20 mouse cellular contexts compared by ENCODE assay signal in the genomic region with DNA sequence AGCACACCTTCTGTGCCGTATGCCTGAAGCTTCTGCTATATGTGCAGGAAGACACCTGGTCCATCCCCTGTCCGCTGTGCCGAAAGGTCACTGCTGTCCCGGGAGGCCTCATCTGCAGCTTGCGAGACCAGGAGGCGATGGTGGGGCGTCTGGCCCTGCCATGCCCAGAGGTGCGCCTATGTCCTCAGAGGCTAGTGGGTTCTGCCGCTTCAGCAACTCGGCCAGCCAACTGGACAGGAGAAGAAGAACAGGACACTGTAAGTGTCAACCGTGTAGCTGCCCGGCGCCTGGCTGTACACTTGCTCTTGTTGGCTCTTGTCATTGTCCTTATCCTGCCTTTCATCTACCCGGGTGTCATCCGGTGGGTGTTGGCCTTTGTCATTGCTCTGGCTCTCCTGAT. TPM values are rescaled to one million over a fixed set of nuclear protein-coding genes. Genes with fewer than 3 reads are reported as not detected.
DNase-seq lines count a peak whose midpoint lies in the region; ATAC-seq and TF ChIP-seq lines count a peak whose summit lies in the region.
"Had no signal": no experiment of that assay in that cellular context is flagged by ENCODE, and none has a peak within 500 bp of the region (broad histone marks: within the 10 kb centered on the region; RNA-seq: fewer than 3 reads in every experiment).

No protein-coding gene starts in this region.

- TF ChIP-seq POLR2A in lung, adult 2 months (IDR thresholded peaks at IDR 0.05; ENCODE audit: borderline replicate concordance, extremely low read depth, low read depth, low read length) = no peak

- DNase-seq in lung, adult 2 months = no peak
- DNase-seq in lung, postnatal 14 days = no peak
- DNase-seq in kidney, postnatal 0 days (ENCODE audit: low spot score) = no peak
- no peak for DNase-seq in right cerebral cortex, postnatal 14 days
- DNase-seq in midbrain, embryonic 14.5 days = no peak
- no peak for DNase-seq in spleen, adult 18-20 months
- DNase-seq: cerebellum, postnatal 10 days; gastrocnemius, postnatal 25 days; left cerebral cortex, postnatal 4 days; liver, embryonic 13.5 days had no signal

- peak overlapping the region; percentile 69 for H3K4me3 ChIP-seq in lung, adult 2 months (replicated peaks; ENCODE audit: extremely low read depth, low read depth, low read length)
- peak overlapping the region; percentile 59 for H3K4me3 ChIP-seq in intestine, embryonic 16.5 days (ENCODE audit: low read length)
- H3K4me3 ChIP-seq in kidney, postnatal 0 days (replicated peaks; ENCODE audit: low read depth, low read length) = peak overlapping the region; percentile 18
- H3K4me3 ChIP-seq in stomach, embryonic 16.5 days (replicated peaks; ENCODE audit: low read length) = peak overlapping the region; percentile 39
- no peak overlapping the region for H3K4me3 ChIP-seq in midbrain, embryonic 14.5 days (replicated peaks; ENCODE audit: low read depth, low read length)
- H3K4me3 ChIP-seq: heart, embryonic 12.5 days; layer of hippocampus, adult 2 months; liver, embryonic 13.5 days; neural tube, embryonic 15.5 days had no signal

- no peaks in the 10 kb centered on the region for H3K9me3 ChIP-seq in intestine, embryonic 16.5 days (ENCODE audit: control insufficient read depth, low read length)
- H3K9me3 ChIP-seq in kidney, postnatal 0 days (replicated peaks; ENCODE audit: low read length) = no peaks in the 10 kb centered on the region
- no peaks in the 10 kb centered on the region for H3K9me3 ChIP-seq in stomach, embryonic 16.5 days (replicated peaks; ENCODE audit: control insufficient read depth, low read length)
- H3K9me3 ChIP-seq in midbrain, embryonic 14.5 days (ENCODE audit: control insufficient read depth, low read length) = no peaks in the 10 kb centered on the region
- H3K9me3 ChIP-seq: heart, embryonic 12.5 days; liver, embryonic 13.5 days; neural tube, embryonic 15.5 days had no signal

- peak overlapping the region; percentile 96 for H3K27ac ChIP-seq in intestine, embryonic 16.5 days (ENCODE audit: low read length)
- peak overlapping the region; percentile 77 for H3K27ac ChIP-seq in kidney, postnatal 0 days
- peak overlapping the region; percentile 88 for H3K27ac ChIP-seq in stomach, embryonic 16.5 days (ENCODE audit: low read length)
- H3K27ac ChIP-seq in midbrain, embryonic 14.5 days (replicated peaks; ENCODE audit: low read depth, low read length) = no peak overlapping the region
- H3K27ac ChIP-seq: layer of hippocampus, adult 2 months; liver, embryonic 13.5 days; neural tube, embryonic 15.5 days had no signal

- no peak; the same call in 1 of the 2 replicates for ATAC-seq in intestine, embryonic 16.5 days
- ATAC-seq in kidney, postnatal 0 days (replicated peaks; ENCODE audit: low FRiP score, low read depth) = 0 out of 2 replicates have a peak, but pooled peaks have one; percentile 2
- ATAC-seq in stomach, embryonic 16.5 days (ENCODE audit: insufficient read depth, low FRiP score) = no peak
- no peak for ATAC-seq in midbrain, embryonic 14.5 days (ENCODE audit: low FRiP score, low TSS enrichment)
- ATAC-seq: hindbrain, embryonic 16.5 days had no signal

- H3K27me3 ChIP-seq in intestine, embryonic 16.5 days (replicated peaks; ENCODE audit: control insufficient read depth, insufficient read depth, low read length) = no peaks in the 10 kb centered on the region
- no peaks in the 10 kb centered on the region for H3K27me3 ChIP-seq in kidney, postnatal 0 days (ENCODE audit: insufficient read depth, low read length)
- no peaks in the 10 kb centered on the region for H3K27me3 ChIP-seq in stomach, embryonic 16.5 days (ENCODE audit: control insufficient read depth, insufficient read depth, low read length)
- no peaks in the 10 kb centered on the region for H3K27me3 ChIP-seq in midbrain, embryonic 14.5 days (ENCODE audit: control insufficient read depth, insufficient read depth, low read length)
- H3K27me3 ChIP-seq: heart, embryonic 12.5 days; liver, embryonic 13.5 days; neural tube, embryonic 15.5 days had no signal

- no peak overlapping the region for H3K4me2 ChIP-seq in intestine, embryonic 16.5 days (ENCODE audit: low read depth, low read length)
- peak overlapping the region; percentile 43 for H3K4me2 ChIP-seq in kidney, postnatal 0 days (ENCODE audit: low read length)
- H3K4me2 ChIP-seq in stomach, embryonic 16.5 days (ENCODE audit: low read depth, low read length) = peak overlapping the region; percentile 48
- no peak overlapping the region for H3K4me2 ChIP-seq in midbrain, embryonic 14.5 days (ENCODE audit: low read length)
- H3K4me2 ChIP-seq: heart, embryonic 12.5 days; liver, embryonic 13.5 days; midbrain, embryonic 11.5 days; neural tube, embryonic 15.5 days had no signal

- no peaks in the 10 kb centered on the region for H3K36me3 ChIP-seq in intestine, embryonic 16.5 days (ENCODE audit: control insufficient read depth, insufficient read depth, low read length)
- no peaks in the 10 kb centered on the region for H3K36me3 ChIP-seq in kidney, postnatal 0 days (ENCODE audit: insufficient read depth, low read length)
- H3K36me3 ChIP-seq in stomach, embryonic 16.5 days (ENCODE audit: control insufficient read depth, insufficient read depth, low read length) = no peaks in the 10 kb centered on the region
- H3K36me3 ChIP-seq in midbrain, embryonic 14.5 days (ENCODE audit: control insufficient read depth, insufficient read depth, low read length) = no peaks in the 10 kb centered on the region
- H3K36me3 ChIP-seq: heart, embryonic 12.5 days; liver, embryonic 13.5 days; neural tube, embryonic 15.5 days had no signal

- H3K9ac ChIP-seq in intestine, embryonic 16.5 days (ENCODE audit: low read depth, low read length) = peak overlapping the region; percentile 83
- H3K9ac ChIP-seq in kidney, postnatal 0 days (ENCODE audit: low read depth, low read length) = peak overlapping the region; percentile 42
- H3K9ac ChIP-seq in stomach, embryonic 16.5 days (ENCODE audit: low read length) = peak overlapping the region; percentile 67
- no peak overlapping the region for H3K9ac ChIP-seq in midbrain, embryonic 14.5 days (replicated peaks; ENCODE audit: low read length)
- H3K9ac ChIP-seq: heart, embryonic 12.5 days; liver, embryonic 13.5 days; neural tube, embryonic 15.5 days had no signal

- WGBS in lung, adult 2 months = 68% methylated on average over 15 of the region's 15 CpGs
- WGBS in intestine, embryonic 16.5 days = 50% methylated on average over 15 of the region's 15 CpGs
- WGBS in kidney, postnatal 0 days = 80% methylated on average over 15 of the region's 15 CpGs
- WGBS in stomach, embryonic 16.5 days = 67% methylated on average over 15 of the region's 15 CpGs
- WGBS in midbrain, embryonic 14.5 days = 93% methylated on average over 15 of the region's 15 CpGs

- TF ChIP-seq CTCF in lung, adult 2 months (IDR thresholded peaks at IDR 0.05; ENCODE audit: insufficient read depth, low read length) = no peak
- TF ChIP-seq CTCF in kidney, postnatal 0 days (IDR thresholded peaks at IDR 0.05; ENCODE audit: low read depth) = no peak

- no peaks in the 10 kb centered on the region for H3K4me1 ChIP-seq in lung, adult 2 months (ENCODE audit: control insufficient read depth, insufficient read depth, low read length)
- peaks cover 16% of the 10 kb centered on the region; the same call in 1 of the 2 replicates for H3K4me1 ChIP-seq in intestine, embryonic 16.5 days (ENCODE audit: control insufficient read depth, insufficient read depth, low read length)
- H3K4me1 ChIP-seq in kidney, postnatal 0 days (replicated peaks; ENCODE audit: insufficient read depth, low read length) = peaks cover 6% of the 10 kb centered on the region; the same call in 1 of the 2 replicates
- peaks cover 18% of the 10 kb centered on the region; the same call in 1 of the 2 replicates for H3K4me1 ChIP-seq in stomach, embryonic 16.5 days (ENCODE audit: control insufficient read depth, insufficient read depth, low read length)
- H3K4me1 ChIP-seq in midbrain, embryonic 14.5 days (ENCODE audit: control insufficient read depth, insufficient read depth, low read length) = no peaks in the 10 kb centered on the region

RNA-seq across cellular contexts. Expression of a gene that starts 0.6 kb away (rescaled TPM):
- polyA plus RNA-seq in lung, adult 2 months (2012; rRNA removed) = 74.5 and 93.5 TPM in 2 replicates
- 106 and 121 TPM in 2 replicates for polyA plus RNA-seq in intestine, embryonic 16.5 days (2015; fragmentation: Nextera tagmentation; extraction: Ambion mirVana)
- polyA plus RNA-seq in kidney, postnatal 0 days (2015; fragmentation: Nextera tagmentation; extraction: Ambion mirVana) = 15.9 and 17.7 TPM in 2 replicates
- polyA plus RNA-seq in stomach, embryonic 16.5 days (2015; fragmentation: Nextera tagmentation; extraction: Ambion mirVana) = 19.3 and 25.1 TPM in 2 replicates
- not detected in 2 replicates for polyA plus RNA-seq in midbrain, embryonic 14.5 days (2014; fragmentation: Nextera tagmentation; extraction: Ambion mirVana)
- polyA plus RNA-seq: C2C12; forebrain, embryonic 11.5 days; frontal cortex, adult 2 months; heart, embryonic 12.5 days; hindbrain, embryonic 16.5 days; midbrain, embryonic 11.5 days; neural tube, embryonic 15.5 days had no signal

RNA-seq across cellular contexts. Expression of a gene that starts 5.2 kb away (rescaled TPM):
- polyA plus RNA-seq in lung, adult 2 months (2012; rRNA removed) = 14.7 and 15.1 TPM in 2 replicates
- polyA plus RNA-seq in intestine, embryonic 16.5 days (2015; fragmentation: Nextera tagmentation; extraction: Ambion mirVana) = 16.3 and 17.1 TPM in 2 replicates
- 10.2 and 10.8 TPM in 2 replicates for polyA plus RNA-seq in kidney, postnatal 0 days (2015; fragmentation: Nextera tagmentation; extraction: Ambion mirVana)
- 12.7 and 16.4 TPM in 2 replicates for polyA plus RNA-seq in stomach, embryonic 16.5 days (2015; fragmentation: Nextera tagmentation; extraction: Ambion mirVana)
- polyA plus RNA-seq in midbrain, embryonic 14.5 days (2014; fragmentation: Nextera tagmentation; extraction: Ambion mirVana) = 0.38 and 0.61 TPM in 2 replicates

RNA-seq across cellular contexts. Expression of a gene that starts 53.7 kb away (rescaled TPM):
- polyA plus RNA-seq in lung, adult 2 months (2012; rRNA removed) = 8.4 and 9.1 TPM in 2 replicates
- polyA plus RNA-seq in intestine, embryonic 16.5 days (2015; fragmentation: Nextera tagmentation; extraction: Ambion mirVana) = 4.4 and 4.6 TPM in 2 replicates
- polyA plus RNA-seq in kidney, postnatal 0 days (2015; fragmentation: Nextera tagmentation; extraction: Ambion mirVana) = 3.1 and 3.5 TPM in 2 replicates
- 3.5 and 3.7 TPM in 2 replicates for polyA plus RNA-seq in stomach, embryonic 16.5 days (2015; fragmentation: Nextera tagmentation; extraction: Ambion mirVana)
- 1.7 and 2.8 TPM in 2 replicates for polyA plus RNA-seq in midbrain, embryonic 14.5 days (2014; fragmentation: Nextera tagmentation; extraction: Ambion mirVana)

Comparison
In these comparisons a context has a peak if more than half of its experiments do, and no peak if none do; other contexts are left out.
1. H3K4me2 ChIP-seq: peak in kidney, postnatal 0 days (single experiment) and stomach, embryonic 16.5 days (single experiment); none in intestine, embryonic 16.5 days (single experiment) and midbrain, embryonic 14.5 days (single experiment).
2. RNA of a gene that starts 0.6 kb away (polyA plus RNA-seq): 106 to 121 TPM in intestine, embryonic 16.5 days, 74.5 to 93.5 TPM in lung, adult 2 months, 19.3 to 25.1 TPM in stomach, embryonic 16.5 days and 15.9 to 17.7 TPM in kidney, postnatal 0 days; not detected in midbrain, embryonic 14.5 days; every median in the first group is over 10 times any median in the second.